Mouse (Mus musculus) urinary bladder, postnatal 14 days (tissue): ENCODE data around the gene Pacrg.
A peak's percentile ranks its signal among the peaks of the same experiment; 100 is the strongest.

Experiments
- DNase-seq: peaks from one replicate; pipeline ENCODE4 v3.0.0; 2021; ENCODE audit warnings: low spot score

Pacrg gene

GRCm38 (mm10) chr17:10550781-10551520 is 289.2 kb downstream of the Pacrg start:
- no peak for DNase-seq

- no peak for DNase-seq
These were observed 290.3 kb downstream of the Pacrg start for GRCm38 (mm10) chr17:10549825-10550224.

GRCm38 (mm10) chr17:10548969-10549368 is 291.1 kb downstream of the Pacrg start:
- DNase-seq = no peak

- no peak for DNase-seq
These were observed 299.3 kb downstream of the Pacrg start for GRCm38 (mm10) chr17:10540772-10541171.

DNA sequence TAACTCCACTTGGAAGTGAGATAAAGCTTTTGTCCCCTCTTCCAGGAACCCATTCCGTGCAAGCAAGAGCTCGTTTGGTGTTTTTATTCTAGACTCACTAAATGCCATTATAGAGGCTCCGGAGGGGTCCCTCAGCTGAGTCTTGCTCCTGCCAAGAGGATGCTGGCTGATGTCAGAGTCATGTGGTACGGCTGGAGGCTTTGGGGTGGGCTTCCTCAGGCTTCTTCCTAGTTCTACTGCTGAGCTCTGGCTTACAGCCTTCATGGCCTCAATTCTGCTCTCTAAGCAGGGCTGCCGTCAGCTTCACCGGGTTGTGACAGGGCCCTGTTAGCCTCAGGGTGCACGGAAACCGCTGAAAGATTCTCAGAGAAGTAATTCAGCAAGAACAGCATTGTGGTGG is 305.9 kb downstream of the Pacrg start:
- no peak for DNase-seq

DNA sequence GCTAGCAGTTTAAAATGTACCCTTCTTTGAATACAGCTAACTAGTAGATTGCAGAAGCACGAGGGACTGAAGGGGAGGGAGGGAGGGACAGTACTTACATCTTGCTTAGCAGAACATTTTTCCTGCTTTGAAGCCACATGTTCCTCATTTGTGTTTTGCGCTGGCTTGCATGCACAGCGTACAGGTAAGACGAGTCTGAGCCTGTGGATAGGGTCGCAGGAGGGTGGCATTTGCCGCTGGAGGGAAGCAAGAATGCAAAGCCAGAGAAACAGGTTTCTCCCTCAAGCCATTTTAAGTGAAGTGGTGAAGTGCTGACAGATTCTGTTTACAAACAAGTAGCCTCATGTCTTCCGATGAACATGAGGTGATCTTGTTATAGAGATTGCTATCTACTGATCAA is 306.6 kb downstream of the Pacrg start:
- peak; percentile 65 for DNase-seq

DNA sequence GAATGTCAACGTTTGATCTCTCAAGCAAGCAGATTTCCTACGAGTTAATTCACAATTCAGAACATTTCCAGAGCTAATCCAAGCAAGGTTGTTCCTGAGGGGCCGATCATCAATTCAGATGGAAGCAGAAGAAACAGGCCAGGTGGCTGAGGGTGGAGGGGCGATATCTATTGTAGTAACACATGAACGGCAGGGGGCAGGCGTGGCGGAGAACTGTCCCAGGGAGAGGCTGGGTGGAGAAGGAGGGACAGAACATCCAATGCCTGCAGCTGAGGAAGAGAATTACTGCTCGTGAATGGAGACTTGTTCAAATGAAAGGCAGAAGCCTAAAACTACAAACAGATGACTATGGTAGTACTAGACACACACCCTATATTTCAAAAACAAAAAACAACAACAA is 309.1 kb downstream of the Pacrg start:
- peak; percentile 57 for DNase-seq

- DNase-seq = no peak
These were observed 310.7 kb downstream of the Pacrg start for GRCm38 (mm10) chr17:10529329-10529955.

DNA sequence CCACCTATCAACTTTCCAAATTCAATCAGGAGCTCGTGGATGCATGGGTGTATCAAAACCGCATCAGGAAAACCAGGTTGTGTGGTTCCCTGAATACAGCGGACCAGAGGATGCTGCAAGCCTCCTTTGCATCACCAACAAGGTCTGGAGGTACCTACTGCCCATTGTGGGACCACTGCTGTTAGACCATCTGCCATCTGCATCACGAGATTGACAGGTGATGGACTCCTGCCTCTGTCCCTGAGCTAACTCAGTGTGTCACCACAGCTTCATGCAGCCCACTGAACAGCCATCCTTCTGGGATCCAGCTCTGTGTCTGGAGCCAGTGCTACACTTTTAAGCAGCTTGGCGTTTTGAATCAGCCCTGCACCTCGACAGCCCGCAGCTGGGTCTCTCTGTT is 318.8 kb downstream of the Pacrg start:
- DNase-seq = no peak

GRCm38 (mm10) chr17:10519506-10520155 is 320.5 kb downstream of the Pacrg start:
- DNase-seq = no peak

DNA sequence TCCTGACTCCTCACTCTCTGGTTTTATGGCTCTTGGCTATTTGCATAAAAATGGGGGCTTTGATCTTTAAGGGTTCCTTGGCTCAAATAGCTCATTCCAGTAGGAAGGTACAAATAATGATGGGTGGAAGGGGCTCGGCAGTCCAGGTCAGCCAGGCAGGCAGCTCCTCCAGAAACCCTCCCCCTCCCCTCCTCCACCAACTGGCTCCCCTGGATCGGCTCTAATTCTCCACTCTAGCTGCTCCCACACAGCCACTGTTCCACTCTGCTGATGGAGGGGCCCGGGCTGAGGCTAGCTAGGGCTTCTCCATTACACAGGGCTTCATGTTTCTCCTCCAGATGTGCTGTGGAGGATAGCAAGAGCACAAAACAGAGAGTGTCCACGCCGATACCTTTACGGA is 325.3 kb downstream of the Pacrg start:
- DNase-seq = no peak

DNA sequence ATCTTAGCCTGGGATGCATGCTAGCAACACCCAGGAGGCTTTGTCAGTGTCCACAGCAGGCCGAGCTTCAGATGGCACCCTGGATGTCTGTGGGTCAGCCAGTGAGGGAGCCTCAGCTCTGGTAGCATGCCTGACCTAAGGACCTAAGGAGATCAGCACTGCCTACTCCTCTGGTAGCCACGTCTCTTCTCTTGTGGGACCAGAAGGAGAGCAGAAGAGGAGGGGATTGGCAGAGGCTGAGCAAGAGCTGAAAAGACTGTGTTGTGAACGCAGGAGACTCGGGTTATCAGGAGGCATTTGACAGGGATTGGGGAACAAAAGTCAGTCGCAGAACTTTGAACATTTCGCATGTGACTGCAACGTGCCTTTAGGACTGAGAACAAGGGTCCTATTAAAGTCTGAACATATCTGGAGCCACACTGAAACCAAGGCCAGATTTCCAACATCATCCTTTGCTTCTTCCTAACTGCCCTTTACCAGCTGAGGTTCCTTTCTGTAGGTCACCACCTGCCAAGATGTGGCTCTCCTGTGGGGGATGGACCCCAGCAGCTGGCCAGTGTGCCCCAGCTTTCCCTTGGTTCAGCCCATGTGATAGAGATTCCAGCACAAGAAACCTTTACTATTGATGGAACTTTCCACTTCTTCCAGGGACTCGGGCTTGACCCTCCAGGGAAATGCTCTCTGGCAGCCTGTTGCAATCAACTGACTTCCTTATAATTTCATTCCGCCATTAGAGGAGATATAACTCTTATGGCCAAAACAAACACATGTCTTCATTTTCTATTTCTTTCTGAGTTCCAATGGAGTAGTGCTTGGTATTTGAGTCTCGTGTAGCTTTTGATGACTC is 329.0 kb downstream of the Pacrg start:
- DNase-seq = no peak

DNA sequence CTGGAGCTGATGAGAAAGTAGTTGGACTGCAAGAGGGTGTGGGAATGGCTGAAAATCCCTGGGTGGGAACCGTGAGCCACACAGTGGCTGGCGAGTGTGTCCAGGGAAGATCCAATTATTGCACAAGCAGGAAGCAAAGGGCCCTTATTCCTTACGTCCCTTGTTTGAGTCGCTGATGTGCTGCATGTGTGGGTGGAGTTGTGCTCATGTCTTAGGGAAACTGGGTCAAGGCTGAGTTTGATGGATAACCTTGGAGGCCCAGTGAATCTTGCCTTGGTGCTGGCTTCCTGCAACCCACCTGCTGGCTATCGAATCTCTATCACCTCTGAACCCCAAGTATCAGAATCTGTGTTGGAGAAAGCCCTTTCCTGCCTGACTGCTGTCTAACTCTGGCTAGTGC is 329.6 kb downstream of the Pacrg start:
- no peak for DNase-seq

- no peak for DNase-seq
These were observed 332.0 kb downstream of the Pacrg start for GRCm38 (mm10) chr17:10508088-10508487.

DNA sequence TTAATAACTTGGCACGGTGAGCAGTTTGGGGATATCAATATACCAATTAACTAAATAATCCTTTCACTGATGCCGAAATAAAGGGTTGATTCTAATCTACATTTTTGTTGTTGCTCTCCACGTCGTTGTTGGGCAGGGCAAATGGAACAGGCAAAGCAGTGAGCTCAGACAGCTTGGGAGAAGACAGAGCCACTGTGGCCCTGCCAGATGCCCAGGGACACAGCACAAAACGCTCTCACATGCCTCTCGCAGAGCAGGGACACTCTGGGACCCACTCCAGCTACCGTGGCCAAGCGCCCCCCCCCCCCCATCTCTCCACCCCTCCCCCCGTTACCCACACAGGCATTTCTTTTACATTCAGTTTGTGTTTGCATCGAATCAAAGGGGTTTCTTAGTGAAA is 332.6 kb downstream of the Pacrg start:
- DNase-seq = no peak

GRCm38 (mm10) chr17:10506896-10507295 is 333.2 kb downstream of the Pacrg start:
- no peak for DNase-seq

DNA sequence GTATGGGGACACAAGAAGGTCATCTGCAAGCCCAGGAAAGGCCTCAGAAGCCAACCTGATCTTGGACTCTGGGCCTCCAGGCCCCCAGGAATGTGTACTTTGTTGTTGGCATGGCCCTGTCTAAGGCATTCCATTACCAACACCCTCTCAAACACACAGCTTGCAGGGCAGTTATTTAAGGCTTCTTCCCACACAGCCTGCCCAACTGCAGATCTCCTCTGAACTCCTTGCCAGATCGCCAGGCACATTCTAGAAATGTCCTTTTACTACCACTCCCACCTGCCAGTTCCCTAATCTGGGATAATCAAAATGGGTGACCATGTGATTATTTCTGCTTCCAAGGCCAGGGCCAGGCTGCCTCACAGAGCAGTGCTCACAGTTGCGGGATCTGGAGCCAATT is 338.7 kb downstream of the Pacrg start:
- DNase-seq = no peak

DNA sequence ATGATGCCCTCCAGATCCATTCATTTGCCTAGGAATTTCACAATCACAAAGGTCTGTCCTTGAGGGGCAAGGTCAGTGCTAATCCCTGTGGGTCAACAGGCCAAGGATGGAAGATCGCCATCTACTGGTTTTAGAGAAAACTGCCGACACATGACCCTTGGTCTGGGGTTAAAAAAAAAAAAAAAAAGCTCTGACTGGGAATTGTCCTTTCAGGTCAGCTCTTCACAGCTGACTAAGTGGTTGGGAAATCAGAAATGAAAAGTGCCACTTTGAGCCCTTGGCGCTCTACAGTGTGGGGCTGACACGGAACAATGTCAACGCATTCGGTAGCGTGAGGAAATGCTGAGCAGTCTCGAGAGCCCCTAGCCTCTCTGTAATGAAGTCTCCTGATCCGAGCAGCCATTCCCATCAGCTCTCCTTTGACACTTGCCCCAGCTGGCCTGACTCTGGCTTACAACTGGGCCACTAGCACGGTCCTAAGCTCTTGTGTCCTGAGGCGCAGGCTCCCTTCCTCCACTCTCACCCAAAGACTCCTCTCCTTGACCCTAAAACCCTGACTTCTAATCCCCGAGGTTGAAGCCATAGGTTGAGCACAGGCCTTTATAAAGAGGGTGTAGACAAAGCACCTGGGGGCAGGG is 339.2 kb downstream of the Pacrg start:
- DNase-seq = no peak

DNA sequence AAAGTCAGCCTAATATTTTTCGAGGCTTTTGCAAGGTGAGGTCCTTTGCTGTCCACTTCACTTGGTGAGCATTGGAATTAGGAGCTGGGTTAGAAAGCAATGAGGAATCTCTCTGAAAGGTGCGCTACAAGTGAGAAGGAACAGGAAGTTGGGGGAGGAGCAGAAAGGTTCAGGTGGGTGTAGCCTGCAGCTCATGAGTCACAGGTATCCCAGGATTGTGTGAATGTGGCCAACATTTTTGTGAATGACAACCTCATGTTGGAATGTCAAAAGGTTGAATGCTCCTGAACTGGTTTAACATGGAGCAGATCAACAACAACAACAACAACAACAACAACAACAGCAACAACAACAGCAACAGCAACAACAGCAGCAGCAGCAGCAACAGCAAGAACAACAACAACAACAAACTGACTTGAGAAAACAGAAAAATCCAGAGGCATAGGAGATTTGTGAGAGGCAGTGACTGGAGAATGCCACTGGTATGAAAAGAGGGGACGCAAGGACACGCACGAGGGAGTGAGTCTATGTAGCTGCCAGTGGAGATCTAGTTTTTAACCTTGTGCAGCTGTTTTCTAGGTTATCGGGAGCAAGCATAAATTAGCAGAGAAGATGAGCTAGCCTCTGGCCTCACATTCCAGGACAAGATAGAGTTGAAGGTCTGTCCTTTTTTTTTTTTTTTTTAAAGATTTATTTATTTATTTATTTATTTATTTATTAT is 341.0 kb downstream of the Pacrg start:
- peak; percentile 29 for DNase-seq

GRCm38 (mm10) chr17:10497781-10498420 is 342.2 kb downstream of the Pacrg start:
- no peak for DNase-seq

GRCm38 (mm10) chr17:10496066-10496465 is 344.0 kb downstream of the Pacrg start:
- no peak for DNase-seq
